ENCODE assay signal across 9 mouse cellular contexts in the genomic region with DNA sequence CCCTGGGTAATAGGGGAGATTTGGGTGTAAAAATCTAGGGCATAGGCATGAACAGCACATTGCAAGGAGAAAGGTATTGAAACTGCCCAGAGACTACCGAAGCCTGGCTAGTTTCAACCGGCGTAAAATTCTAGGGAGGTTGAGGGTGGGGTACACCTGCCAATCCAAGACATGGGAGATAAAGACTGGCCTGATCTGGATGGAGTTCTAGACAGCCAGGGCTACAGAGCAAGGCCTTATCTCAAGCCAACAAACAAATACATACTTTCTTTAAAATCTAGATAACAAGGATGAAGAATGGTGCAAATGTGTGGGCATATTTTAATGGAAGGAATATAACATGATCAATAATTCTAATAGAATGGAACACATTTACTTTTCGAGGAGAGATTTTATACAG. TPM values are rescaled to one million over a fixed set of nuclear protein-coding genes. Genes with fewer than 3 reads are reported as not detected.
DNase-seq lines count a peak whose midpoint lies in the region; ATAC-seq and TF ChIP-seq lines count a peak whose summit lies in the region.
"Had no signal": no experiment of that assay in that cellular context is flagged by ENCODE, and none has a peak within 500 bp of the region (broad histone marks: within the 10 kb centered on the region; RNA-seq: fewer than 3 reads in every experiment).

No protein-coding gene starts in this region.

- H3K4me3 ChIP-seq in lung, embryonic 15.5 days = peak overlapping the region; percentile 78
- no peak overlapping the region for H3K4me3 ChIP-seq in lung, adult 2 months (replicated peaks; ENCODE audit: extremely low read depth, low read depth, low read length)
- H3K4me3 ChIP-seq in forebrain, embryonic 15.5 days = peak overlapping the region; percentile 82
- peak overlapping the region; percentile 76 for H3K4me3 ChIP-seq in liver, embryonic 13.5 days (replicated peaks)
- peak overlapping the region; percentile 73 for H3K4me3 ChIP-seq in stomach, embryonic 16.5 days (replicated peaks; ENCODE audit: low read length)

- no peaks in the 10 kb centered on the region for H3K9me3 ChIP-seq in lung, embryonic 15.5 days
- H3K9me3 ChIP-seq in forebrain, embryonic 15.5 days = no peaks in the 10 kb centered on the region
- H3K9me3 ChIP-seq in liver, embryonic 13.5 days (replicated peaks) = no peaks in the 10 kb centered on the region
- no peaks in the 10 kb centered on the region for H3K9me3 ChIP-seq in stomach, embryonic 16.5 days (replicated peaks; ENCODE audit: control insufficient read depth, low read length)

- peak overlapping the region; percentile 81 for H3K4me2 ChIP-seq in lung, embryonic 15.5 days
- peak overlapping the region; percentile 52 for H3K4me2 ChIP-seq in forebrain, embryonic 15.5 days (replicated peaks)
- H3K4me2 ChIP-seq in liver, embryonic 13.5 days = peak overlapping the region; percentile 92
- H3K4me2 ChIP-seq in stomach, embryonic 16.5 days (ENCODE audit: low read depth, low read length) = peak overlapping the region; percentile 89

- no peak for TF ChIP-seq POLR2A in lung, adult 2 months (IDR thresholded peaks at IDR 0.05; ENCODE audit: borderline replicate concordance, extremely low read depth, low read depth, low read length)

- peaks cover 30% of the 10 kb centered on the region for H3K4me1 ChIP-seq in lung, embryonic 15.5 days
- peaks cover 2% of the 10 kb centered on the region for H3K4me1 ChIP-seq in lung, adult 2 months (ENCODE audit: control insufficient read depth, insufficient read depth, low read length)
- H3K4me1 ChIP-seq in forebrain, embryonic 15.5 days = peaks cover 31% of the 10 kb centered on the region
- peaks cover 44% of the 10 kb centered on the region for H3K4me1 ChIP-seq in liver, embryonic 13.5 days (replicated peaks)
- peaks cover 30% of the 10 kb centered on the region for H3K4me1 ChIP-seq in stomach, embryonic 16.5 days (ENCODE audit: control insufficient read depth, insufficient read depth, low read length)

- H3K27ac ChIP-seq in lung, embryonic 15.5 days = no peak overlapping the region
- no peak overlapping the region for H3K27ac ChIP-seq in forebrain, embryonic 15.5 days (replicated peaks)
- H3K27ac ChIP-seq in liver, embryonic 13.5 days = peak overlapping the region; percentile 85
- H3K27ac ChIP-seq in stomach, embryonic 16.5 days (ENCODE audit: low read length) = no peak overlapping the region

- no peak for TF ChIP-seq CTCF in lung, adult 2 months (IDR thresholded peaks at IDR 0.05; ENCODE audit: insufficient read depth, low read length)

- no peak overlapping the region for H3K9ac ChIP-seq in lung, embryonic 15.5 days
- peak overlapping the region; percentile 65 for H3K9ac ChIP-seq in forebrain, embryonic 15.5 days (replicated peaks)
- peak overlapping the region; percentile 81 for H3K9ac ChIP-seq in liver, embryonic 13.5 days
- H3K9ac ChIP-seq in stomach, embryonic 16.5 days (ENCODE audit: low read length) = peak overlapping the region; percentile 3; the same call in 1 of the 2 replicates

- no peak for ATAC-seq in lung, embryonic 15.5 days (ENCODE audit: borderline replicate concordance, extremely low read depth, low FRiP score, low TSS enrichment)
- ATAC-seq in forebrain, embryonic 15.5 days (replicated peaks) = no peak
- peak; percentile 63 for ATAC-seq in liver, embryonic 13.5 days (ENCODE audit: low read depth)
- ATAC-seq in stomach, embryonic 16.5 days (ENCODE audit: insufficient read depth, low FRiP score) = no peak
- no peak for ATAC-seq in cerebellum, adult (ENCODE audit: insufficient number of reproducible peaks, low FRiP score, low TSS enrichment)

- no peak for DNase-seq in lung, adult 2 months
- DNase-seq in liver, embryonic 13.5 days = peak; percentile 52
- DNase-seq in urinary bladder, postnatal 36 days (ENCODE audit: low spot score in 2 of 2) = no peak
- no peak for DNase-seq in spleen, adult 12 weeks (ENCODE audit: low spot score)

- H3K27me3 ChIP-seq in lung, embryonic 15.5 days = no peaks in the 10 kb centered on the region
- H3K27me3 ChIP-seq in forebrain, embryonic 15.5 days = peaks cover 24% of the 10 kb centered on the region
- H3K27me3 ChIP-seq in liver, embryonic 13.5 days = 0 out of 2 replicates have a peak, but pooled peaks cover 2% of the 10 kb centered on the region
- no peaks in the 10 kb centered on the region for H3K27me3 ChIP-seq in stomach, embryonic 16.5 days (ENCODE audit: control insufficient read depth, insufficient read depth, low read length)

- peaks cover 15% of the 10 kb centered on the region; the same call in 1 of the 2 replicates for H3K36me3 ChIP-seq in lung, embryonic 15.5 days
- peaks cover 25% of the 10 kb centered on the region for H3K36me3 ChIP-seq in forebrain, embryonic 15.5 days
- H3K36me3 ChIP-seq in liver, embryonic 13.5 days = peaks cover 24% of the 10 kb centered on the region
- H3K36me3 ChIP-seq in stomach, embryonic 16.5 days (ENCODE audit: control insufficient read depth, insufficient read depth, low read length) = no peaks in the 10 kb centered on the region

- WGBS in lung, embryonic 15.5 days = 45% methylated on average over 4 of the region's 4 CpGs
- WGBS in lung, adult 2 months = 60% methylated on average over 4 of the region's 4 CpGs
- WGBS in forebrain, embryonic 15.5 days = 66% methylated on average over 4 of the region's 4 CpGs
- WGBS in liver, embryonic 13.5 days (ENCODE audit: insufficient replicate concordance) = 19% methylated on average over 4 of the region's 4 CpGs
- 43% methylated on average over 4 of the region's 4 CpGs for WGBS in stomach, embryonic 16.5 days

RNA-seq across cellular contexts. Expression of a gene that starts 1.0 kb away (rescaled TPM):
- 48.3 and 51.4 TPM in 2 replicates for polyA plus RNA-seq in lung, embryonic 15.5 days (2015; fragmentation: Nextera tagmentation; extraction: Ambion mirVana)
- 76.4 and 85.1 TPM in 2 replicates for polyA plus RNA-seq in lung, adult 2 months (2012; rRNA removed)
- polyA plus RNA-seq in forebrain, embryonic 15.5 days (2015; fragmentation: Nextera tagmentation; extraction: Ambion mirVana) = 90.2 and 91.5 TPM in 2 replicates
- 23.1 and 25.0 TPM in 2 replicates for polyA plus RNA-seq in liver, embryonic 13.5 days (2015; fragmentation: Nextera tagmentation; extraction: Ambion mirVana)
- 41.0 and 41.7 TPM in 2 replicates for polyA plus RNA-seq in stomach, embryonic 16.5 days (2015; fragmentation: Nextera tagmentation; extraction: Ambion mirVana)

RNA-seq across cellular contexts. Expression of a gene that starts 2.4 kb away (rescaled TPM):
- 0.79 and 1.3 TPM in 2 replicates for polyA plus RNA-seq in lung, embryonic 15.5 days (2015; fragmentation: Nextera tagmentation; extraction: Ambion mirVana)
- not detected in 2 replicates for polyA plus RNA-seq in lung, adult 2 months (2012; rRNA removed)
- 0.46 TPM in 1 of 2 replicates, not detected in the other for polyA plus RNA-seq in forebrain, embryonic 15.5 days (2015; fragmentation: Nextera tagmentation; extraction: Ambion mirVana)
- 0.50 TPM in 1 of 2 replicates, not detected in the other for polyA plus RNA-seq in liver, embryonic 13.5 days (2015; fragmentation: Nextera tagmentation; extraction: Ambion mirVana)
- 3.0 TPM in 1 of 2 replicates, not detected in the other for polyA plus RNA-seq in stomach, embryonic 16.5 days (2015; fragmentation: Nextera tagmentation; extraction: Ambion mirVana)
- polyA plus RNA-seq: liver, adult 2 months had no signal

RNA-seq across cellular contexts. Expression of a gene that starts 17.3 kb away (rescaled TPM):
- polyA plus RNA-seq in lung, embryonic 15.5 days (2015; fragmentation: Nextera tagmentation; extraction: Ambion mirVana) = 96.2 and 102 TPM in 2 replicates
- 496 and 612 TPM in 2 replicates for polyA plus RNA-seq in lung, adult 2 months (2012; rRNA removed)
- 13.3 and 15.0 TPM in 2 replicates for polyA plus RNA-seq in forebrain, embryonic 15.5 days (2015; fragmentation: Nextera tagmentation; extraction: Ambion mirVana)
- 3.6 and 3.9 TPM in 2 replicates for polyA plus RNA-seq in liver, embryonic 13.5 days (2015; fragmentation: Nextera tagmentation; extraction: Ambion mirVana)
- 170 and 202 TPM in 2 replicates for polyA plus RNA-seq in stomach, embryonic 16.5 days (2015; fragmentation: Nextera tagmentation; extraction: Ambion mirVana)
